Mouse (Mus musculus): Measurements from ENCODE around the gene Fam102a. TPM values are rescaled to one million over a fixed set of nuclear protein-coding genes. Genes with fewer than 3 reads are reported as not detected.

The Fam102a gene
- polyA plus RNA-seq, 1 experiment from 2014 or later, result 4.4 TPM

- ATAC-seq, result no peak
- Histone ChIP-seq H3K4me2 (ENCODE audit: low read length) (peak overlapping the region; percentile 75), H3K4me1 (ENCODE audit: control insufficient read depth, insufficient read depth, low read length) (peaks cover 47% of the 10 kb centered on the region), H3K27ac (ENCODE audit: low read depth, low read length) (peak overlapping the region; percentile 17; the same call in 1 of the 2 replicates), H3K36me3 (ENCODE audit: control insufficient read depth, insufficient read depth, low read length) (no peaks in the 10 kb centered on the region), H3K27me3 (replicated peaks; ENCODE audit: control insufficient read depth, insufficient read depth, low read length) (no peaks in the 10 kb centered on the region), H3K4me3 (ENCODE audit: low read depth, low read length) (peak overlapping the region; percentile 86), H3K9ac (ENCODE audit: low read length) (peak overlapping the region; percentile 91), H3K9me3 (replicated peaks; ENCODE audit: control insufficient read depth, low read length) (no peaks in the 10 kb centered on the region)
- WGBS, result 3% methylated on average over 11 of the region's 11 CpGs
- peak; percentile 25 for DNase-seq (ENCODE audit: low spot score)
Measured at GRCm38 (mm10) chr2:32536634-32537359, 1.7 kb downstream of the Fam102a start.

- H3K27me3 ChIP-seq (replicated peaks; ENCODE audit: control insufficient read depth, insufficient read depth, low read length), result no peaks in the 10 kb centered on the region
- no peaks in the 10 kb centered on the region for H3K9me3 ChIP-seq (replicated peaks; ENCODE audit: control insufficient read depth, low read length)
- H3K4me3 ChIP-seq (ENCODE audit: low read depth, low read length), result peak overlapping the region; percentile 86
- no peak for ATAC-seq
- 10% methylated on average over 9 of the region's 9 CpGs for WGBS
- no peak for DNase-seq (ENCODE audit: low spot score)
- H3K4me2 ChIP-seq (ENCODE audit: low read length), result peak overlapping the region; percentile 75
- H3K4me1 ChIP-seq (ENCODE audit: control insufficient read depth, insufficient read depth, low read length), result peaks cover 47% of the 10 kb centered on the region
- no peak overlapping the region for H3K27ac ChIP-seq (ENCODE audit: low read depth, low read length)
- H3K9ac ChIP-seq (ENCODE audit: low read length), result peak overlapping the region; percentile 91
- H3K36me3 ChIP-seq (ENCODE audit: control insufficient read depth, insufficient read depth, low read length), result no peaks in the 10 kb centered on the region
Measured at GRCm38 (mm10) chr2:32537360-32537905, 2.3 kb downstream of the Fam102a start.

GRCm38 (mm10) chr2:32537941-32538340 is 2.8 kb downstream of the Fam102a start:
- Histone ChIP-seq H3K27ac (ENCODE audit: low read depth, low read length) (no peak overlapping the region), H3K36me3 (ENCODE audit: control insufficient read depth, insufficient read depth, low read length) (no peaks in the 10 kb centered on the region), H3K4me1 (ENCODE audit: control insufficient read depth, insufficient read depth, low read length) (peaks cover 47% of the 10 kb centered on the region), H3K4me3 (ENCODE audit: low read depth, low read length) (no peak overlapping the region; the same call in 1 of the 2 replicates), H3K9me3 (replicated peaks; ENCODE audit: control insufficient read depth, low read length) (no peaks in the 10 kb centered on the region), H3K4me2 (ENCODE audit: low read length) (peak overlapping the region; percentile 75), H3K9ac (ENCODE audit: low read length) (0 out of 2 replicates have a peak overlapping the region, but pooled peaks have one; percentile 13), H3K27me3 (replicated peaks; ENCODE audit: control insufficient read depth, insufficient read depth, low read length) (no peaks in the 10 kb centered on the region)
- no peak for DNase-seq (ENCODE audit: low spot score)
- ATAC-seq, result no peak
- WGBS, result 78% methylated on average over 5 of the region's 5 CpGs

- Histone ChIP-seq H3K9me3 (replicated peaks; ENCODE audit: control insufficient read depth, low read length) (no peaks in the 10 kb centered on the region), H3K9ac (ENCODE audit: low read length) (no peak overlapping the region), H3K27me3 (replicated peaks; ENCODE audit: control insufficient read depth, insufficient read depth, low read length) (no peaks in the 10 kb centered on the region), H3K4me1 (ENCODE audit: control insufficient read depth, insufficient read depth, low read length) (peaks cover 47% of the 10 kb centered on the region), H3K27ac (ENCODE audit: low read depth, low read length) (no peak overlapping the region), H3K4me2 (ENCODE audit: low read length) (peak overlapping the region; percentile 3; the same call in 1 of the 2 replicates), H3K4me3 (ENCODE audit: low read depth, low read length) (no peak overlapping the region), H3K36me3 (ENCODE audit: control insufficient read depth, insufficient read depth, low read length) (no peaks in the 10 kb centered on the region)
- ATAC-seq (no peak), DNase-seq (ENCODE audit: low spot score) (no peak)
- WGBS, result 68% methylated on average over 4 of the region's 4 CpGs
Measured at GRCm38 (mm10) chr2:32538461-32538860, 3.3 kb downstream of the Fam102a start.

- H3K27ac ChIP-seq (ENCODE audit: low read depth, low read length), result no peak overlapping the region
- WGBS, result 76% methylated on average over 14 of the region's 14 CpGs
- no peak overlapping the region for H3K9ac ChIP-seq (ENCODE audit: low read length)
- no peak for DNase-seq (ENCODE audit: low spot score)
- H3K4me2 ChIP-seq (ENCODE audit: low read length), result no peak overlapping the region
- no peak for ATAC-seq
- no peak overlapping the region for H3K4me3 ChIP-seq (ENCODE audit: low read depth, low read length)
- H3K9me3 ChIP-seq (replicated peaks; ENCODE audit: control insufficient read depth, low read length), result no peaks in the 10 kb centered on the region
- peaks cover 39% of the 10 kb centered on the region for H3K4me1 ChIP-seq (ENCODE audit: control insufficient read depth, insufficient read depth, low read length)
- H3K36me3 ChIP-seq (ENCODE audit: control insufficient read depth, insufficient read depth, low read length), result no peaks in the 10 kb centered on the region
- H3K27me3 ChIP-seq (replicated peaks; ENCODE audit: control insufficient read depth, insufficient read depth, low read length), result no peaks in the 10 kb centered on the region
Measured at GRCm38 (mm10) chr2:32539452-32539981, 4.4 kb downstream of the Fam102a start.

- no peak overlapping the region for H3K4me2 ChIP-seq (ENCODE audit: low read length)
Measured at GRCm38 (mm10) chr2:32541333-32541908, 6.3 kb downstream of the Fam102a start.

DNA sequence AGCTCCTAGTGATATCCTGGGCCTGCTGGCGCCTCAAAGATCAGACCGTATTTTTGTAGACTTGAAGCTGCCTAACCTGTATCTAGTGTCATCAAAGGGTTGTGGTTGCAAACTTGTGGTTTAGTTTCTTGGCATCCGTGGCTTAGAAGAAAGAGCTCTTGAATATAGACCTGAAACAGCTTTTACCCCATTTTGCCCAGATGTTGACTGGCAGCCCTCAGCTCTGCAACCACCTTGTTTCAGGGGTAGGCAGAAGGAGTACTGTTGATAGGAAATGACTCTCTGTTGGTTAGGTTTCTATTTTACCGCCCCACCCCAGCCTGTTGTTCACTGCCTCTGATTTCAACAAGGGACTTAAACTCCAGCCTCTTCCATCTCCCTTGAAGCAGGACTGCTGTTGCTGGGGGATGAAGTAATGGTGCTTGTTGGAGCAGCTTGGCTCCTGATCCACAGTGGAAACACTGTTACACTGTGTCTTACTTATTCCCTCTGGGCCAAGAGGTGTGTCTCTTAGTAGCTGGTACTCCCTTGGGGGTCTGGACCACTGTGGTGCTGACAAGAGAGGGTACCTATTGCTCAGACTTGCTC is 6.9 kb downstream of the Fam102a start:
- WGBS, result 91% methylated on average over 4 of the region's 4 CpGs
- Histone ChIP-seq H3K4me1 (ENCODE audit: control insufficient read depth, insufficient read depth, low read length) (peaks cover 24% of the 10 kb centered on the region), H3K27me3 (replicated peaks; ENCODE audit: control insufficient read depth, insufficient read depth, low read length) (no peaks in the 10 kb centered on the region), H3K9me3 (replicated peaks; ENCODE audit: control insufficient read depth, low read length) (no peaks in the 10 kb centered on the region), H3K4me2 (ENCODE audit: low read length) (no peak overlapping the region), H3K36me3 (ENCODE audit: control insufficient read depth, insufficient read depth, low read length) (no peaks in the 10 kb centered on the region), H3K9ac (ENCODE audit: low read length) (no peak overlapping the region), H3K4me3 (ENCODE audit: low read depth, low read length) (no peak overlapping the region), H3K27ac (ENCODE audit: low read depth, low read length) (no peak overlapping the region)
- DNase-seq (ENCODE audit: low spot score) (no peak), ATAC-seq (no peak)

More at GRCm38 (mm10) chr2:32541333-32541908, 6.3 kb downstream of the Fam102a start:
- Histone ChIP-seq H3K36me3 (ENCODE audit: control insufficient read depth, insufficient read depth, low read length) (no peaks in the 10 kb centered on the region), H3K4me3 (ENCODE audit: low read depth, low read length) (no peak overlapping the region), H3K9me3 (replicated peaks; ENCODE audit: control insufficient read depth, low read length) (no peaks in the 10 kb centered on the region), H3K27ac (ENCODE audit: low read depth, low read length) (no peak overlapping the region), H3K27me3 (replicated peaks; ENCODE audit: control insufficient read depth, insufficient read depth, low read length) (no peaks in the 10 kb centered on the region), H3K9ac (ENCODE audit: low read length) (no peak overlapping the region), H3K4me1 (ENCODE audit: control insufficient read depth, insufficient read depth, low read length) (peaks cover 31% of the 10 kb centered on the region)
- no peak for DNase-seq (ENCODE audit: low spot score)
- 86% methylated on average over 2 of the region's 2 CpGs for WGBS
- no peak for ATAC-seq

- peaks cover 15% of the 10 kb centered on the region for H3K4me1 ChIP-seq (ENCODE audit: control insufficient read depth, insufficient read depth, low read length)
- no peaks in the 10 kb centered on the region for H3K27me3 ChIP-seq (replicated peaks; ENCODE audit: control insufficient read depth, insufficient read depth, low read length)
- H3K9ac ChIP-seq (ENCODE audit: low read length), result no peak overlapping the region
- no peak overlapping the region for H3K4me2 ChIP-seq (ENCODE audit: low read length)
- no peaks in the 10 kb centered on the region for H3K9me3 ChIP-seq (replicated peaks; ENCODE audit: control insufficient read depth, low read length)
- H3K36me3 ChIP-seq (ENCODE audit: control insufficient read depth, insufficient read depth, low read length), result no peaks in the 10 kb centered on the region
- WGBS, result 87% methylated on average over 3 of the region's 3 CpGs
- ATAC-seq (no peak), DNase-seq (ENCODE audit: low spot score) (no peak)
- H3K27ac ChIP-seq (ENCODE audit: low read depth, low read length), result no peak overlapping the region
- H3K4me3 ChIP-seq (ENCODE audit: low read depth, low read length), result no peak overlapping the region
Measured at GRCm38 (mm10) chr2:32543031-32543449, 7.9 kb downstream of the Fam102a start.

Measured in forebrain, embryonic 14.5 days (tissue).